Mouse (Mus musculus) C2C12 (cell line): ENCODE data around the gene Abcb1b. TPM values are rescaled to one million over a fixed set of nuclear protein-coding genes. Genes with fewer than 3 reads are reported as not detected.

Source experiments
- H3K27me3 ChIP-seq: one replicate; pipeline ENCODE4 v1.6.1; 2011; ENCODE audit not compliant: control insufficient read depth, insufficient read depth, insufficient read length
- H3K36me3 ChIP-seq: one replicate; pipeline ENCODE4 v1.6.1; 2011; ENCODE audit not compliant: control insufficient read depth, insufficient read depth
- H3K4me3 ChIP-seq: one replicate; pipeline ENCODE4 v1.5.1; 2011; ENCODE audit warnings: mild to moderate bottlenecking, control low read depth; ENCODE audit not compliant: poor library complexity, insufficient read depth, severe bottlenecking
- H3K79me2 ChIP-seq: one replicate; pipeline ENCODE4 v1.6.1; 2011; ENCODE audit not compliant: control insufficient read depth, insufficient read depth
- H3K79me3 ChIP-seq: one replicate; pipeline ENCODE4 v1.6.1; 2011; ENCODE audit warnings: low read depth, control low read depth
- H3ac ChIP-seq: one replicate; pipeline ENCODE3; 2011; ENCODE audit warnings: low read depth; ENCODE audit not compliant: control insufficient read depth, insufficient read length
- CEBPB ChIP-seq: IDR thresholded peaks from one replicate; pipeline ENCODE4 v1.6.1; 2011; ENCODE audit warnings: low read depth, mild to moderate bottlenecking, control low read depth, moderate library complexity
- CTCF ChIP-seq: IDR thresholded peaks from one replicate; pipeline ENCODE4 v1.5.1; 2011; ENCODE audit not compliant: control insufficient read depth, insufficient read depth, insufficient read length
- FOSL1 ChIP-seq: IDR thresholded peaks from one replicate; pipeline ENCODE4 v1.8.0; 2011; ENCODE audit warnings: mild to moderate bottlenecking, low read length; ENCODE audit not compliant: poor library complexity, insufficient read depth, severe bottlenecking
- MAX ChIP-seq: IDR thresholded peaks from one replicate; pipeline ENCODE4 v1.6.1; 2011; ENCODE audit warnings: mild to moderate bottlenecking, control low read depth
- MYOD1 ChIP-seq: IDR thresholded peaks from one replicate; pipeline ENCODE4 v1.6.1; 2011; ENCODE audit warnings: low read depth; ENCODE audit not compliant: control insufficient read depth, insufficient read length
- MYOG ChIP-seq: IDR thresholded peaks from one replicate; pipeline ENCODE4 v1.6.1; 2011; ENCODE audit not compliant: control insufficient read depth, insufficient read length; ENCODE audit errors: extremely low read depth
- USF1 ChIP-seq: IDR thresholded peaks from one replicate; pipeline ENCODE4 v1.6.1; 2011; ENCODE audit warnings: low read depth, mild to moderate bottlenecking, control low read depth, moderate library complexity
- polyA plus RNA-seq: library from polyadenylated mRNA; unstranded; fragments of >200 nt; fragmentation: generic; extraction: Trizol; gene quantifications from one replicate; pipeline ENCODE4 v1.2.1, GENCODE M21; 2012; ENCODE audit warnings: missing spikeins

Abcb1b gene
- polyA plus RNA-seq, 1 experiment, result 10.6 TPM

DNA sequence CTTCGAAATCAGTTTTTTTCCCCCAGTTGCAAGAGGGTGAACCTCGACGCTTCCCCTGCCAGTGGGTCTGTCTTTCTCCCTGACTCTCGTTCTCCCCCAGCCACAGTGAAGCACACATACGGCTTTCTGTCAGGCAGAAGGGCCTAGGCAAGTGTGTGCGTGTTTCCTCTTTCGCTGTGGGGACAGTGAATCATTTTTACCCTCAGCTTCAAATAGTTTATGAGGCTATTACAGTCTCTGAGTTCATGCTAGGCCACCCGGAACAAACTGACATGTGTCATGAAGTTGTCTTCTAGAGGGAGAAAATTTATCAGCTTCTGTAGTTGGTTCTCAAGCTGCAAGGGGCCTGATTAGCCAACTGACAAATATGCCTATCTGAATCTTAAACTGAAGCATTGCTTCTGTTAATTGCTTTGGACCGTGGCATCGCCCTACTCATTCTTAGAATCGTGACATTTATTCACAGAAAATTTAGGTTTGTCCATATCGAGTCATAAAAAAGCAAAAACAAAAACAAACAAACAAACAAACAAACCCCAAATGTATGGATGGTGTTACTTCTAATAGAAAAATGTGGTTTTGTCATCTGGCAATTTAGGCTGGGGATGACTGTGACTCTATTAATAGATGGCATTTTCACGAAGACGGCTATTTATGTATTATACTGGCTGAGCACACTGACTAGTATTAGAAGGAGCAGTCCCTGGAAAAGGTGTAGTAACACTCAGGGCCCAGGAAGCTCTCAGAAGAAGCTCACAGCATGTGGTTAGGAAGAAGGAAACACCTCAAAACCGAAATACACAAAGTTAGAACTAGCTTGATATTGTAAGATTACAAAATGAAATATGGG, 96.9 kb downstream of the Abcb1b start:
- H3K79me3 ChIP-seq, result no peaks in the 10 kb centered on the region
- TF ChIP-seq MYOD1, result no peak
- TF ChIP-seq MAX, result no peak
- no peak for TF ChIP-seq USF1
- TF ChIP-seq CTCF, result no peak
- no peak for TF ChIP-seq MYOG
- no peak for TF ChIP-seq FOSL1
- TF ChIP-seq CEBPB, result no peak
- no peaks in the 10 kb centered on the region for H3K36me3 ChIP-seq
- H3K4me3 ChIP-seq, result no peak overlapping the region
- H3K79me2 ChIP-seq, result no peaks in the 10 kb centered on the region
- no peak overlapping the region for H3ac ChIP-seq
- peaks cover 7% of the 10 kb centered on the region for H3K27me3 ChIP-seq

DNA sequence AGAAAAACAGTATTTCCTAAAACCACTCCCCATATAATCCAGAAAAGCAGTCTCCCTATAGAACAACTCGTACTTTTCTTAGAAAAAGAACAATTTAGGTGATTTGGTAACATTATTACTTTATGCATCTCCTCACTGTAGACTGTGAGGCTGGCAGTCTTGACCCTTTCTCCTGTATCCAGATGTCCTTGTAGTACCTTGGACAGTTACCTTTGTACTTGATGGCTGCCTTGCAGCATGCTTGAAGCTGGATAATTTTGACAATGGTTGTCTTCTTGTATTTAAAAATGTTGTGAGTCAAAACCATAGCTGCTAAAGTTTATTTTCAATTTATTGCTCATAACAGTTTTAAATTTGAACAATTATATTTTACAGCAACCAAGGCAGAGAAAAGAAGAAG, 98.3 kb downstream of the Abcb1b start:
- no peak for TF ChIP-seq MYOG
- TF ChIP-seq USF1, result no peak
- no peak for TF ChIP-seq CTCF
- no peak for TF ChIP-seq CEBPB
- no peak for TF ChIP-seq MAX
- no peak for TF ChIP-seq FOSL1
- TF ChIP-seq MYOD1, result no peak
- H3K27me3 ChIP-seq, result peaks cover 7% of the 10 kb centered on the region

DNA sequence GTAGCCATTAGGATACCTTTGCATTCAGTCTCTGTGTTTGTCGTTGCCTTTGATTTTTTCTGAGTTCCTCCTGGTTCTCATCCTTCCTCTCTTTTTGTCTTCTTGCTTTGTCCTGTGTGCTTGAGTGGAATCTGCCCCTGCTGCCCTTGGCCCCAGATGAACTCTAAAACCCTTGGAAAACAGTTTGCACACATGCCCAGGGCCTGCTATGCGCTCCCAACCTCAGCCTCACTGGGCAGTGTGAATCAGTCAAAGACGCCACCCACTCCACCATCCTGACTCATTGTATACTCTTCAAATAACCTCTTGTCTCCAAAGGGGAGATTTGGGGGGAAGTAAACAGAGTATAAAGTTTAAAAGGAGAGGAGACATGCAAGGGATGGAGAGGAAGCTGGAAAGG, 100.3 kb downstream of the Abcb1b start:
- Histone ChIP-seq H3K36me3 (no peaks in the 10 kb centered on the region), H3K79me3 (no peaks in the 10 kb centered on the region), H3K4me3 (no peak overlapping the region), H3K27me3 (peaks cover 7% of the 10 kb centered on the region), H3ac (no peak overlapping the region), H3K79me2 (no peaks in the 10 kb centered on the region)
- TF ChIP-seq MAX (no peak), FOSL1 (no peak), MYOG (no peak), CTCF (no peak), MYOD1 (no peak), USF1 (no peak)

More for the DNA sequence above, 98.3 kb downstream of the Abcb1b start:
- Histone ChIP-seq H3K79me2 (no peaks in the 10 kb centered on the region), H3K36me3 (no peaks in the 10 kb centered on the region), H3K79me3 (no peaks in the 10 kb centered on the region), H3K4me3 (no peak overlapping the region), H3ac (no peak overlapping the region)

DNA sequence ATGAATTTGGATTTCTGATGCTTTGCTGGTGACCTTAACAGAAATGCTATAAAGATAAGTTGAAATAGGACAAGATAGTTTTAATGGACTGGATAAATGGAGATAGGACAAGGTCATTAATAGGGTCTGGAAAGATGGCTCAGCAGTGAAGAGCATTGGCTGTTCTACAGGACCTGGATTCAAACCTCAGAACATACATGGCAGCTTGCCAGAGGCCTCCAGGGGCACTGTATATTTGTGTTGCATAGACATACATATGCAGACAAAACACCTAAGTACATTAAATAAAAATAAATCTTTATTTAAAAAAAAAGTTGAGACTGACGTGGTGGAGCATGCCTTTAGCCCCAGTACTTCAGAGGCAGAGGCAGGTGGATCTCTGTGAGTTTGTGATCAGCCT, 103.1 kb downstream of the Abcb1b start:
- no peak for TF ChIP-seq CTCF
- TF ChIP-seq USF1, result no peak
- TF ChIP-seq MYOG, result no peak
- no peak for TF ChIP-seq MYOD1
- no peak for TF ChIP-seq CEBPB
- TF ChIP-seq FOSL1, result no peak
- TF ChIP-seq MAX, result no peak
- no peaks in the 10 kb centered on the region for H3K79me3 ChIP-seq
- no peaks in the 10 kb centered on the region for H3K36me3 ChIP-seq
- no peak overlapping the region for H3ac ChIP-seq
- no peaks in the 10 kb centered on the region for H3K27me3 ChIP-seq
- H3K79me2 ChIP-seq, result no peaks in the 10 kb centered on the region
- H3K4me3 ChIP-seq, result no peak overlapping the region

DNA sequence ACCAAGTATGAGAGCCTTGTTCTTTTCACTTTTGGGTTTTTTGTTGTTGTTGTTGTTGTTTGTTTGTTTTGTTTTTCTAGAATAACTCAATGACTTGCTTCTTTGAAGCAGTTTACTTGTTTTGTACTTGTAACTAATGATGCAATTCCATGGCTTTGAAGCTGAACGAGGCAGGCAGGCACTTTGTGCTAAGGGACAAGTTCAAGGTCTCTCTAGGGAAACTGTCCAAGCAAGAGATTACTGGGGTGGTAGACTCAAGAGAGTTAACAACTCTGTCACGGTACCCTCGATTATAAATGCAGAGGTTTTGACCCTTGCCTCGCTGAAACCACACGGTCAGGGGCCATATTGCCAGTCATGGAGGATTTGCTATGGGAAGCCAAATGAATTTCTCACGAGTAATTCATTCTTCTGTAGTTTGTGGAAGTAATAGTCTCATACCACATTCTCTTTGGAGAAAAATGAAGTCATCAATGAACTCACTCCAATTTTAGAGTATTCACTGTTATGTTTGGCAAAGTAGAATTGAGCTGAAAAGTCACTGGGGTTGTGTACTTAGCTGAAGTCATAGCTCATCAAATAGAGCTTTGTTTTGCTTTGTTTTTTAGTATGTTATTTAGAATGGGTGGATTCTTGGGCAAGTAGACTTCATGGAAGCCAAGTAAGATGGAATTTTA, 104.3 kb downstream of the Abcb1b start:
- Histone ChIP-seq H3K4me3 (no peak overlapping the region), H3K27me3 (no peaks in the 10 kb centered on the region), H3ac (no peak overlapping the region), H3K36me3 (no peaks in the 10 kb centered on the region), H3K79me2 (no peaks in the 10 kb centered on the region), H3K79me3 (no peaks in the 10 kb centered on the region)
- no peak for TF ChIP-seq USF1
- TF ChIP-seq MAX, result no peak
- no peak for TF ChIP-seq MYOG
- TF ChIP-seq CEBPB, result no peak
- TF ChIP-seq FOSL1, result no peak

DNA sequence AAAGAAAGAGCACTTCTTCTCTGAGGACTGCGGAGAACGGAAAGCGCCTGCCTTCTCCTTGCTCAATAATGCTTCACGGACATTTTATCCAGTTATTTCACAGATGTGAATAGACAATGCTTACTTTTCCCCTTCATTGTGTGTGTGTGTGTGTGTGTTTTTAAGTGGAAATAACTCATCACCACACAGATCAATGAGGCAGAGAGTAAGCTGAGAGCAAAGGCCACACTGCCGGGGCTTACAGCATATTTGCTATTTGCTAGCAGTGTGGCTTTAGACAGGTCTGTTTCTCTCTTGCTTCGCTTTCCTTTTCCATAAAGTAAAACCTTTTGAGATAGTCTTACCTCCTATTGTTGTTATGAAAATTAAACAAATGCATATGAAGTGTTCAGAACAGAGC, 106.6 kb downstream of the Abcb1b start:
- Histone ChIP-seq H3K79me3 (no peaks in the 10 kb centered on the region), H3K36me3 (no peaks in the 10 kb centered on the region), H3K27me3 (no peaks in the 10 kb centered on the region), H3K4me3 (no peak overlapping the region), H3ac (no peak overlapping the region), H3K79me2 (no peaks in the 10 kb centered on the region)
- TF ChIP-seq CEBPB (no peak), CTCF (no peak), USF1 (no peak), MAX (no peak), MYOD1 (no peak), MYOG (no peak), FOSL1 (no peak)
